Mouse (Mus musculus): ENCODE results near the gene Bud23.

Gene Bud23

GRCm38 (mm10) chr5:135023344-135024173 lies 41.2 kb downstream of the Bud23 start, which contains the start of gene Stx1a:
Gene Stx1a (plus strand): TSS chr5:135023482.
- in situ Hi-C loops (cut with MseI, MboI) = no loop called here

GRCm38 (mm10) chr5:135021814-135022213 lies 42.9 kb downstream of the Bud23 start:
- in situ Hi-C loops (cut with MseI, MboI) = no loop called here

- in situ Hi-C loops (cut with MseI, MboI) = loop anchor here in 1 of 2 experiments (10.0 kb wide), 1 partner anchor 89 kb away; no protein-coding TSS in a partner anchor
Measured at GRCm38 (mm10) chr5:135016224-135016759, 48.5 kb downstream of the Bud23 start.

- in situ Hi-C loops (cut with MseI, MboI) = loop anchor here in 1 of 2 experiments (10.0 kb wide), 1 partner anchor 89 kb away; no protein-coding TSS in a partner anchor
Measured at GRCm38 (mm10) chr5:135015497-135015896, 49.3 kb downstream of the Bud23 start.

GRCm38 (mm10) chr5:135012671-135013441 lies 51.9 kb downstream of the Bud23 start:
- in situ Hi-C loops (cut with MseI, MboI) = loop anchor here in 1 of 2 experiments (10.0 kb wide), 1 partner anchor 92 kb away; no protein-coding TSS in a partner anchor

DNA sequence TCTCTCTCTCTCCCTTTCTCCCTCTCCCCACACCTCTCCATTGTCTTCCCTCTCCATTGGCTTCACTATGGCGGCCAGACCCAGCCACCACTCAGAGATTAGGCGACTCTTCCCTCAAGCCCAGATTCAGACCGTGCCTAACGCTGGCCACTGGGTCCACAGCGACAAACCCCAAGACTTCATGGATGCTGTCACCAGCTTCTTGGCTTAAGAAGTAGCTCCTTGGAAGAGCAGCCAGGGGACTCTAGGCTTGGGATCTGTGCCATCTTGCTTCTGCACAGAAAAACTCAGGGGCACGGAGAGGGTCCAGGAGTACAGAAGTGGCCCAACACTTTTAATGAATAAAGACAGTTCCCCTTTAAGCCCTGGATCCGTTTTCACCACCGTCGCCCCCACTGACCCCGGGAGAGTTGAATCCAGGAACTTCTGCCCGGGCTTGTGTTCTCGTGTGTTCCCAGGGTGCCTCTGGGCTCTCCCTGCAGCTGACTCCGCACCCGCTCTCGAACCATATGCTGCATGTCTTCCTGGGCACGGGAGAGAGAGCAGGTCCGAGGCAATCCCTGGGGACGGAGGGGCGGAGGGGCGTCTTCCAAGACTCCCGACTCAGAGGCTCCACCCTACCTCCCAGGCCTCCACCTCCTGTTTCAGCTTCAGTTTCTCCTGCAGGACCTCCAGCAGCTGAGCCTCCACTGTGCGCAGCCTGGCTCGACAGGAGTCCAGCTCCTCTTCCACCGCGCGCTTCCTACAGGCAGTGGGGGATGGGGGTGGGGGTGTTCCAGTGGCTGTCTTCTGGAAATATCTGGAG lies 52.7 kb downstream of the Bud23 start:
- in situ Hi-C loops (cut with MseI, MboI) = loop anchor here in 1 of 2 experiments (10.0 kb wide), 1 partner anchor 93 kb away; no protein-coding TSS in a partner anchor

DNA sequence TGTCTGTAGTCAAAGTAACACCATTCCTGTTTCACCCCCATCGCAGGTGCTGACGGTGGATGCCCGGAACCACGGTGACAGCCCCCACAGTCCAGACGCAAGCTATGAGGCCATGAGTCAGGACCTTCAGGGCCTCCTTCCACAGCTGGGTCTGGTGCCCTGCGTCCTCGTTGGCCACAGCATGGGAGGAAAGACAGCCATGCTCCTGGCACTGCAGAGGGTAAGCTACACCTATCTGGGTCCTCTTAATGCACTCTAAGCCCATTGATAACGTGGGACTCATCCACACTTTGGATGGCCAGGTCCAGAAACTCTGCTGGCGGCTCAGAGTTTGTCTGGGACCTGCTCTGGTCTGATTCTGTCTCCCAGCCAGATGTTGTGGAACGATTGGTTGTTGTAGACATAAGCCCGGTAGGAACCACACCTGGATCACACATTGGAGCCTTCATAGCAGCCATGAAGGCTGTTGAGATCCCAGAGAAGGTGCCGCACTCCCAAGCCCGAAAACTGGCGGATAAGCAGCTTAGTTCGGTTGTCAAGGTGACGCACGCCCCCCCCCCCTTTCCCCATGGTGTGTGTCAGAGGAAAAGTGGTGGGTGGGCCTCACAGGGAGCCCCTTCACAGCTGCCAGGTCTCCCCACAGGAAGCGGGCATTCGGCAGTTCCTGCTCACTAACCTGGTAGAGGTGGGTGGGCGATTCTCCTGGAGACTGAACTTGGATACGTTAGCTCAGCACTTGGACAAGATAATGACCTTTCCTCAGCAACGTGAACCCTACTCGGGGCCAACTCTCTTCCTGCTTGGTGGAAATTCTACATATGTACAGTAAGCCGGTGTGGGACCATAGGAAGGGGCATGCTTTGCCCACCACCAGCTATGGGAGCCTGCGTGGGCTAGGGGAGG lies 53.7 kb downstream of the Bud23 start:
- in situ Hi-C loops (cut with MseI, MboI) = loop anchor here in 1 of 2 experiments (10.0 kb wide), 1 partner anchor 94 kb away; no protein-coding TSS in a partner anchor

- in situ Hi-C loops (cut with MseI, MboI) = loop anchor here in 1 of 2 experiments (10.0 kb wide), 1 partner anchor 94 kb away; no protein-coding TSS in a partner anchor
Measured at GRCm38 (mm10) chr5:135010320-135010709, 54.4 kb downstream of the Bud23 start.

GRCm38 (mm10) chr5:135009590-135010319 lies 55.0 kb downstream of the Bud23 start:
- in situ Hi-C loops (cut with MseI, MboI) = loop anchor here in 1 of 2 experiments (10.0 kb wide), 1 partner anchor 95 kb away; no protein-coding TSS in a partner anchor

DNA sequence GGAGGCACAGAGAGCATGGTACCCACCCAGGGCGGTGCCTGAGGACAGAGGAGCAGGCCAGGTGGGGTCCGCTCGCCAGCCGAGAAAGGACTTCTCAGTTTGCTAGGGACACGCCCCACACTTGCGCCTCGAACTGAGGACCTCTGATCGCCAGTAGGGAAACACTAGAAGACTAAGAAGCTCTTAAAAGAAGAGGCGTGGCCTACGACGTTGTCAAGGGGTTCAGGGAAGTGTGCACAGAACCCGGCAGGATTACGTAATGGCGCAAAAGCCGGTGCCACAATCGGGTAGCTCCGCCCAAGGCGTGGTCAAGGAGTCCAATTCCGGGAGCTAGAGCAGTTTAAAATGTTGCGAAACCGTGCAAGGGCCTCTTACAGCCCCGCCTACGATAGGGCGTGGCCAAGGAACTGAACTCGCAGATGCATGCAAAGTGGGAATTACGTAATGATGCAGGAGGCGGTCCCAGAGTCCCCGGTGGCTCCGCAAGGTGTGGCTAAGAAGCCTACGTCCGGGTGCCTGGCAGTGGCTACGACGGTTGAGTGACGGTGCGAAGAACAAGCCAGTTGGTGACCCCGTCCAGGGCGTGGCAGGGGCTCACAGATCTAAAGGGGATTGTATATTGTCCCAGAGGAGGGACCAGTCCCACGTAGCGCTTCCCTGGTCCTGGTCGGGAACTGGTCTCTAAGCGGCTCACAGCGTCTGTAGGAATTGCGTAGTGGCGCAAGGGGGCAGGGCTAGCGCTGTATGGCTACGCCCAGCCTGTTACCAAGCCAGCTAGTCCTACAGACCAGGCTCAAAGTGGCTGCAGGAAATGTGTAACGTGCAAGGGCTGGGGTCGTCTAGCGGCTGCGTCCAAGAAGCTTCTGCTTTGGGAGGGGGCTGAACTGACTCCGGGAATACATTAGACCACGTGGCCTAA lies 55.8 kb downstream of the Bud23 start, which contains the start of gene Abhd11:
Gene Abhd11 (plus strand): TSS at position 482 of the 919 bp plus-strand sequence.
- in situ Hi-C loops (cut with MseI, MboI) = no loop called here

GRCm38 (mm10) chr5:135007802-135008571 lies 56.8 kb downstream of the Bud23 start:
- in situ Hi-C loops (cut with MseI, MboI) = no loop called here

All from mouse trophoblast stem cell (cell line).